Mouse (Mus musculus) hindbrain, embryonic 15.5 days (tissue): Measurements from ENCODE around the gene Atp8a2. TPM values are rescaled to one million over a fixed set of nuclear protein-coding genes. Genes with fewer than 3 reads are reported as not detected.
A peak's percentile ranks its signal among the peaks of the same experiment; 100 is the strongest.

ENCODE experiments used
- ATAC-seq: fragments of 200-750 bp; cut with Nextera tagmentation; 2 replicates; pipeline ENCODE4 v1.8.0; 2017; ENCODE audit warnings: low read depth, moderate number of reproducible peaks, moderate TSS enrichment; ENCODE audit not compliant: low FRiP score
- H3K27ac ChIP-seq: fragments of 300-500 bp; sonication (generic); replicated peaks from 2 replicates; pipeline ENCODE4 v1.5.1; 2015; ENCODE audit warnings: mild to moderate bottlenecking, inconsistent platforms
- H3K27me3 ChIP-seq: fragments of 300-500 bp; sonication (generic); 2 replicates; pipeline ENCODE4 v1.6.1; 2015; ENCODE audit warnings: control low read depth, inconsistent platforms
- H3K36me3 ChIP-seq: fragments of 300-500 bp; sonication (generic); 2 replicates; pipeline ENCODE4 v1.6.1; 2015; ENCODE audit warnings: control low read depth, inconsistent platforms
- H3K4me1 ChIP-seq: fragments of 300-500 bp; sonication (generic); replicated peaks from 2 replicates; pipeline ENCODE4 v1.6.1; 2015; ENCODE audit warnings: control low read depth, inconsistent platforms
- H3K4me2 ChIP-seq: fragments of 300-500 bp; sonication (generic); 2 replicates; pipeline ENCODE4 v1.6.1; 2015; ENCODE audit warnings: moderate library complexity, mild to moderate bottlenecking, inconsistent platforms
- H3K4me3 ChIP-seq: fragments of 300-500 bp; sonication (generic); 2 replicates; pipeline ENCODE4 v1.5.1; 2015; ENCODE audit warnings: mild to moderate bottlenecking, inconsistent platforms
- H3K9ac ChIP-seq: fragments of 300-500 bp; sonication (generic); 2 replicates; pipeline ENCODE4 v1.6.1; 2015; ENCODE audit warnings: inconsistent platforms
- H3K9me3 ChIP-seq: fragments of 300-500 bp; sonication (generic); 2 replicates; pipeline ENCODE4 v1.6.1; 2016; ENCODE audit warnings: control low read depth, inconsistent platforms
- WGBS: fragments of 180-500 bp; shearing (Covaris S2); methylation state at CpG from one replicate; pipeline ENCODE4 v1.1.7; 2015; 5-methylcytosine and 5-hydroxymethylcytosine counted together
- polyA plus RNA-seq: library from polyadenylated mRNA; unstranded; fragments of >200 nt; fragmentation: Nextera tagmentation; extraction: Ambion mirVana; gene quantifications from 2 replicates; pipeline ENCODE4 v1.2.1, GENCODE M21; 2015

The Atp8a2 gene
- polyA plus RNA-seq, 1 experiment from 2014 or later: 42.8 TPM

DNA sequence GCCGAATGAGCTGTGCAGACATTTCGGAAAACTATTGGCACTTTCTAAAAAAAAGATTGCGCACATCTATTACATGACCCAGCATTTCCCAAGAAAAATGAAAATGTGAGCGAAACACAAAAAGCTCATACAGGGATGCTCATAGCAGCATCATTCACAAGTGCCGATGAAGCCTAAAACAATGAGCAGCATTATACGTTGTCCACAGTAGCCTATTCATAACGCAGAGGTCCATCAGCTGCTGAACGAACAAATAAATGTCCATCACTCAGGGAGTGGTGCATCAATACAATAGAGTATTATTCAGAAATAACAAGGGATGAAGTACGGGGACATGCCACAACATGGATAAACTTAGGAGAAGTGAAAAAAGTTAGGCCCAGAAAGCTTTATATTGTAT lies 416.6 kb downstream of the Atp8a2 start:
- Histone ChIP-seq H3K9ac (no peak overlapping the region), H3K4me1 (no peaks in the 10 kb centered on the region), H3K4me2 (no peak overlapping the region), H3K27me3 (no peaks in the 10 kb centered on the region), H3K36me3 (no peaks in the 10 kb centered on the region; the same call in 1 of the 2 replicates), H3K4me3 (no peak overlapping the region), H3K9me3 (peaks cover 5% of the 10 kb centered on the region; the same call in 1 of the 2 replicates), H3K27ac (no peak overlapping the region)
- WGBS: 58% methylated on average over 9 of the region's 9 CpGs
- ATAC-seq: no peak

DNA sequence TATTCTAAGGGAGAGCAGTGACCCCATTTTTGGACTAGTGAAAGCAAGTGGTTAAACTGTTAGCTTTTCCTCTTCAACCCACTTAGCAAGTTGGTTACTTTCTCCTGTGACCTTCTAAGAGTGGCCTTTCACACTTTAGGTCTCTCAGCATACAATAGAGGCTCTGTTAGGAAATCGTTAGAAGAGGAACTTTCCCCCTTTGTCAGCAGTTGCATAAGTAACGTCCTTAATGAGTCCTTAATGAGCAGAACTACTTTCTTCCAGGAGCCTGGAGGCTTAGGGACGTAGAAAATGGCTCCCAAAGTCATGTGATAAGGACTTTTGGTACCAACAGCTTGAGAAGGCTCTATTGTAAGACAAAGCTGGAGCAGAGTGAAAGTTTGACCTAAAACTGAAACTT lies 434.8 kb downstream of the Atp8a2 start:
- H3K4me3 ChIP-seq: no peak overlapping the region
- H3K9ac ChIP-seq: no peak overlapping the region
- H3K4me2 ChIP-seq: no peak overlapping the region
- H3K9me3 ChIP-seq: no peaks in the 10 kb centered on the region
- no peaks in the 10 kb centered on the region for H3K27me3 ChIP-seq
- ATAC-seq: no peak
- WGBS: 49% methylated on average over 3 of the region's 3 CpGs
- H3K4me1 ChIP-seq: peaks cover 12% of the 10 kb centered on the region; the same call in 1 of the 2 replicates
- H3K27ac ChIP-seq: no peak overlapping the region
- no peaks in the 10 kb centered on the region for H3K36me3 ChIP-seq

DNA sequence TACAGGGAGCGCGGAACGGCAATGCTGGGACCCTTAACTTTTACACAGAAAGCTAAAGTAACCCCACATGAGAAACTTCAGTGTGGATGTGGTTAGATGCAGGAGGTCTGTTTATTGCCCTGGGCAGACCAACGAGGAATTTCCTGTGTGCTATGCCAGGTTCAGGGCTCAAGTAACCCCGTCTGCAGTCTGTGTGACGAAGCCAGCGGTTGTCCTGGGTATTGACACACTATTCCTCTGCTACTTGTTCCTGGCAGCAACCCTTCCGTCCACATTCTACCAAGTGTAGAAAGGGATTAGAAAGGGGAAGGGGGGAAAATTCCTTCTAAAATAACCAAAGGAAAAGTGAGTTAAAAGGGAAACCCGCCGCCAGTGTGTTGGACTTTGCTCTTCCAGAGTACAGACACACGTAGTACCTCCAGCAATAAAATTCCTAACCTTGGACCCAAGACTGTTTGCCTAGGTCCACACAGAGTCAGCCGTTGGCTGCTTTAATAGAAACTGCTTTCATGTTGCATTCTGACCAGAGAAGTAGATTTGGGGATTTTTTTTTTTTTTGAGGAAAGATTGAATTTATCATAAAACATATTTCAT lies 437.0 kb downstream of the Atp8a2 start:
- H3K9ac ChIP-seq: no peak overlapping the region
- H3K27me3 ChIP-seq: no peaks in the 10 kb centered on the region
- H3K4me3 ChIP-seq: no peak overlapping the region
- WGBS: 82% methylated on average over 12 of the region's 12 CpGs
- H3K9me3 ChIP-seq: no peaks in the 10 kb centered on the region
- H3K36me3 ChIP-seq: no peaks in the 10 kb centered on the region
- H3K4me1 ChIP-seq: peaks cover 12% of the 10 kb centered on the region; the same call in 1 of the 2 replicates
- no peak overlapping the region for H3K27ac ChIP-seq
- no peak overlapping the region for H3K4me2 ChIP-seq
- no peak; the same call in 1 of the 2 replicates for ATAC-seq

DNA sequence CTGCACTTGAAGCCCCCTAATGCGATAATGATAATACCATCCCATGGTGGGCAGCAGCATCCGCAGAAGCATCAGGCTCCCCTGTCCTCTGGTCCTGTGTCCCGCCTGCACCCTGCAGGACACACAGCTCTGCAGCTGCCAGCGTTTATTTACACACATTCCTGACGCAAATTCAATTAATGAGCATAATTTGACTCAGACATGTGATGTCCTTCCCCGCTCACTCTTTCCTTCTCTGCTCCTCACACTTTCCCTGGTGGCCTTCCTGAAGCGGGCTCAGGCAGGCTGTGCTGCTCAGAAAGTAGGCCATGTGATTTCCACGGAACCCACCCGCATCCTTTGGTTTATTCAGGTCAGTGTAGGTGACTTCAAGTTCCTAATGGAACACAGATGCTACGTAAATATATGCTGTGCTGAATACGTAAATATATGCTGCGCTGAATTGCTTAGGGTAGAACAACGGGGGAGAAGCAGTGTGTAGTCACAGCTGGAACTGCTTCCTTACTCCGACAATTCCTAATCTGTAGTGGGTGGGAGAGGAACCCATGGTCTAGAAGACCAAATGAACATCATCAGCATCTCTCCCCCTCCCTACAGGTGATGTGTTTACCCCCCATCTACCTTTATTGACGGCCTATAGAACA lies 437.7 kb downstream of the Atp8a2 start:
- no peak overlapping the region for H3K4me2 ChIP-seq
- H3K9me3 ChIP-seq: no peaks in the 10 kb centered on the region
- no peak overlapping the region for H3K27ac ChIP-seq
- peak; percentile 72 for ATAC-seq
- no peaks in the 10 kb centered on the region for H3K27me3 ChIP-seq
- H3K4me3 ChIP-seq: no peak overlapping the region
- no peak overlapping the region for H3K9ac ChIP-seq
- H3K4me1 ChIP-seq: peaks cover 12% of the 10 kb centered on the region; the same call in 1 of the 2 replicates
- H3K36me3 ChIP-seq: no peaks in the 10 kb centered on the region
- 58% methylated on average over 15 of the region's 15 CpGs for WGBS

DNA sequence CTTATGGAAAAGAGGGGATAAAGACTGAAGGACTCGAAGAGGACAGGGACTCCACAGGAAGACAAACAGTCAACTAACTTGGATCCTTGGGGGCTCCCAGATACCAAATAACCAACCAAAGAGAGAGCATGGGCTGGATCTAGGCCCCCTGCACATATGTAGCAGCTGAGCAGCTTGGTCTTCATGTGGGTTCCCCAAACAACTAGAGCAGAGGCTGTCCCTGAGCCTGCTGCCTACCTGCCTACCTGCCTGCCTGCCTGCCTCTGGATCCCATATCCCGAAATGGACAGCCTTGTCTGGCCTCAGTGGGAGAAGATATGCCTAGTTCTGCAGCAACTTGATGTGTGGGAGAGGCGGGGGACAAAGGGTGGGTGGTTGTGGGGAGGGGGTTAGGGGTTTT lies 444.6 kb downstream of the Atp8a2 start:
- no peaks in the 10 kb centered on the region for H3K27me3 ChIP-seq
- H3K36me3 ChIP-seq: no peaks in the 10 kb centered on the region
- 92% methylated on average over 3 of the region's 3 CpGs for WGBS
- H3K9ac ChIP-seq: no peak overlapping the region
- ATAC-seq: no peak
- no peak overlapping the region for H3K27ac ChIP-seq
- H3K4me2 ChIP-seq: no peak overlapping the region
- no peak overlapping the region for H3K4me3 ChIP-seq
- no peaks in the 10 kb centered on the region for H3K4me1 ChIP-seq
- no peaks in the 10 kb centered on the region for H3K9me3 ChIP-seq

DNA sequence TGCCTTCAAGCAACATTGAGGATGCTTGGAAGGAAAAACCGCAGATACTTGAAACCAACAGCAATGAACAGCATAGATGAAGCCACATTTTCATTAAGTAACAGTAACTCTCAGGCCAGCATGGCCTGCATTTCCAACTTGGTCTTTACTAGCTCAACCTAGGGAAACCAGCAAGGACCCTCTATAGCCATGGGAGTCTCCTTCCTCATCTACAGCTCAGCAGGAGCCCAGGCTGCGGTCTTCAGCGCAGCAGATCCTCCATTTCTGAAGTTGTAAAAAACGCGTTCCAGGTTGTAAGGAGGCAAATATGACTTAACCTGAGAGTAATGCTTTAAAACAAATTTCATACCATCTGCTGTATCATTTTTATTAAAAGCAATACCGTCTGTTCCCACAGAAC lies 447.0 kb downstream of the Atp8a2 start:
- Histone ChIP-seq H3K9ac (no peak overlapping the region), H3K27ac (no peak overlapping the region), H3K36me3 (no peaks in the 10 kb centered on the region), H3K4me3 (no peak overlapping the region), H3K9me3 (no peaks in the 10 kb centered on the region), H3K4me1 (no peaks in the 10 kb centered on the region), H3K27me3 (peaks cover 13% of the 10 kb centered on the region), H3K4me2 (no peak overlapping the region)
- 80% methylated on average over 6 of the region's 6 CpGs for WGBS
- ATAC-seq: no peak

DNA sequence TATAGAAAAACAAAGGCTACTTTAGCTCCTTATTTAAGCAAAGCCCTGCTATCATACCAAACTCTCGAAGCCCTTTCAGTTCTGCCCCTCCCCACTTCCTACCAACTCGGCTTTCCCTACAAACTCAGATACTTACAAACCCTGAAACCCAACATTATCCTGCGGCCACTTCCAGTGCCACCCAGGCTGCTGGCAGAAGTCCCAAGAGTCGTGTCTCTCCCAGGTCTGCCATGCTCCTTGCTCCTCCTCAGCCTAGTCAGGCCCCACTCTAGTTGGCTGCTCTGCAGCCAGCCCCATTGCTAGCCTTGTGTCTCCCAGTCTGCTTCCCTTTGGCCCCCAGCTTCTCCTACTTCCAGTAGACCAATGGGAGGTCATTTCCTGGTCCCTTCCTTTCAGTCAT lies 451.3 kb downstream of the Atp8a2 start:
- Histone ChIP-seq H3K9ac (no peak overlapping the region), H3K27ac (no peak overlapping the region), H3K4me3 (no peak overlapping the region), H3K4me2 (no peak overlapping the region), H3K27me3 (peaks cover 38% of the 10 kb centered on the region), H3K4me1 (no peaks in the 10 kb centered on the region), H3K9me3 (no peaks in the 10 kb centered on the region), H3K36me3 (no peaks in the 10 kb centered on the region)
- ATAC-seq: no peak
- WGBS: 71% methylated on average over 4 of the region's 4 CpGs

DNA sequence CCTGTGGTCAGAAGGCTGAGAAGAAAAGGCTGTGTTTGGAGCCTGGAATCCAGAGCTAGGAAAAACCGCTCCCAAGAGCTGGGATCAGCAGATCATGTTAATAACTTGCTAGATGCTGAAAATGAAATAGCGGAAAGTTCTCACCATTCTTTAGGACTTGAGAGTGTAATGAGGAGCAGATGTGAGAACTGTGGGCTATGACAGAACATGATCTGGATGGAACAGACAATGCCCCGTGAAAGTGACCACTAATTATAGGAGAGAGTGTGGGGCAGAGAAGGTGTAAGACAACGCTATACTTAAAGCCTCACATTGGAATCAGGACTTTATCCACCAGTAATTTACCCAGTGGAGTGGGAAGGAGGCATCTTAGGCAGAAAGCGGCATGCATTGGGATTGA lies 455.2 kb downstream of the Atp8a2 start:
- Histone ChIP-seq H3K4me3 (no peak overlapping the region), H3K27ac (no peak overlapping the region), H3K4me1 (peaks cover 13% of the 10 kb centered on the region), H3K27me3 (peaks cover 36% of the 10 kb centered on the region), H3K4me2 (no peak overlapping the region), H3K9me3 (no peaks in the 10 kb centered on the region), H3K36me3 (no peaks in the 10 kb centered on the region), H3K9ac (no peak overlapping the region)
- WGBS: 88% methylated on average over 5 of the region's 5 CpGs
- no peak for ATAC-seq

DNA sequence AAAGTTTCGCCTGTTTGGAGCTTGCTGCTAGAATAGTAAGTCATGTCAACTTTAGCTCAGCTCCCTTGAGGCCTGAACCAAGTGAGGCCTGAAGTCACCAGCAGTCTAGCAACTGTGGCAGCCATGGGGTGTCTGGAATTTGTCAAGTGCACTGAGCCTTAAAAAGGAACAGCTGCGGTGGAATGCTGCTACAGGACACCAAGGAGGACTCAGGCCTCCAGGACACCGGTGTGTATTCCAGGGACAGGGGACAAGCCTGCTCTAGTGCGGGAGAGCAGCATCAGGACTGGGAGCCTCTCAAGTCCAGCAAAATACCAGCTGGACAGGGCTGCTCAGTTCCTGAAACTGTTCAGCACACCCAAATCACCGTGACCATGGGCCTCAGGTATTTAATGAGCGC lies 457.5 kb downstream of the Atp8a2 start:
- H3K36me3 ChIP-seq: no peaks in the 10 kb centered on the region
- 57% methylated on average over 6 of the region's 6 CpGs for WGBS
- peaks cover 37% of the 10 kb centered on the region for H3K27me3 ChIP-seq
- H3K4me1 ChIP-seq: peaks cover 15% of the 10 kb centered on the region
- H3K4me3 ChIP-seq: no peak overlapping the region
- ATAC-seq: no peak
- H3K9me3 ChIP-seq: no peaks in the 10 kb centered on the region
- H3K27ac ChIP-seq: no peak overlapping the region
- no peak overlapping the region for H3K9ac ChIP-seq
- no peak overlapping the region for H3K4me2 ChIP-seq

DNA sequence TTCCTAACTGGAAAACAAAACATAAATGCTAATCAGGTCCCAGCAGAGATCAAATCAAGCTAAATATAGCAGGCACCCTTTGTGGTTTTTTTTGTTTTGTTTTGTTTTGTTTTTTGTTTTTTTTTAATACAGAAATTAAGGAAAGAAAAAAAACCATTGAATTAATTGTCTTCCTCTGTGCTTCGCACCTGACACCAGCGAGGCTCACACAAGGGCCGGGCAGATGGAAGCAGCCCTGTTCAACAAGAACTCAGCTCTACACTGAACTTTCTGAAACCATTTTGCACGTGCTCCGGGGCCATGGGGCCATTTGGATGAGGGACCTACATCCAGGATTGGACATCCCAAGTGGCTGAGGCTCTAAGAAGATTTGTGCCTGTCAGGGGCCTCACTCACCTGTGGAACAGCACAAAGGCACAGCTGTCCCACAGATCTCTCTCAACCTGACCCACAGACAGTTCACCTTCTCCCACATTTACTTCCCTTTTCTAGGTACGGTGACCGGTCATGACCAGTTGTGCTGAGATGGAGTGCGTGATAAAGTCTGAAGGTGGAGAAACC lies 459.2 kb downstream of the Atp8a2 start:
- Histone ChIP-seq H3K4me2 (no peak overlapping the region), H3K27me3 (peaks cover 36% of the 10 kb centered on the region), H3K4me1 (peaks cover 15% of the 10 kb centered on the region), H3K9ac (no peak overlapping the region), H3K9me3 (no peaks in the 10 kb centered on the region), H3K27ac (no peak overlapping the region), H3K4me3 (no peak overlapping the region), H3K36me3 (no peaks in the 10 kb centered on the region)
- ATAC-seq: no peak
- 53% methylated on average over 8 of the region's 8 CpGs for WGBS

DNA sequence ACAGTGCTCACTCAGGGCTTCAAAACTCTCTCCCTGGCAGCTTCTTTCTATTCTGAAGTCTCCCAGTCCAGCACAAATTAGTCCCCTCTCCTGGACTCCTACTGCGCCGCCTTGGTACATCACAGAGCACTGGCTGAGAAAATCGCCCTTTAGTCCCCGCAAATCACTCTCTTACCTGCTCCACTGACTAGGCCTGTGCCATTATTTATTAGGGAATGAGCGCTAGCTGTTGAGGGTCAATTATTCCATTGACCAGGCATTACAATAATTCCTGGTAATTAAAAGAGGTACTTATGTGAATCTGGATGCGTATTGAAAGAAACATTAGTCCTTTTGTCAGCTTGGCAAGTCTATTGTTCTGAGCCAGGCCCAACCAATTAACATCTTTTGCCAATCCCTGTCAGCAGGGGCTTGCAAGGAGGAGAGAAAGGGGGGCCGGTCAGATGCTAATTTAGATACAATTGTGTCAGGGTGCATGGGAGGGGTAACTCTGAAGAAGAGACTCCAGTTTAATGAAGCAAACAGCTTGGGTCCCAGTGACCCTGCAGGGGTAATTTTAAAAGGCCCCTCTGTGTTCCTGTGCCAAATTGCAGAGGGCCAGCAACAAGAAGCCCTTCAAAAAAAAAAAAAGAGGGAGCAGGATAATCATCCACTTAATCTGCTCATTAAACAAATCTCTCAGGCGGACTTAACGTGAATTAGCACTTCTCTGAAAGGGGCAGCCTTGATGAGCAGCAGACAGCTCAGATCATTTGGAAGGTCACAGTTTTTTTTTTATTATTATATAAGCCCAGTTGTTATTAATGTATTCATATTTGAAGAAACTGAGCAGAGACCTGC lies 459.9 kb downstream of the Atp8a2 start:
- H3K9me3 ChIP-seq: no peaks in the 10 kb centered on the region
- H3K4me2 ChIP-seq: no peak overlapping the region
- no peak overlapping the region for H3K9ac ChIP-seq
- peak; percentile 83 for ATAC-seq
- WGBS: 18% methylated on average over 9 of the region's 9 CpGs
- peaks cover 36% of the 10 kb centered on the region for H3K27me3 ChIP-seq
- no peak overlapping the region for H3K4me3 ChIP-seq
- peaks cover 15% of the 10 kb centered on the region for H3K4me1 ChIP-seq
- H3K36me3 ChIP-seq: no peaks in the 10 kb centered on the region
- 0 out of 2 replicates have a peak overlapping the region, but pooled peaks have one; percentile 10 for H3K27ac ChIP-seq

DNA sequence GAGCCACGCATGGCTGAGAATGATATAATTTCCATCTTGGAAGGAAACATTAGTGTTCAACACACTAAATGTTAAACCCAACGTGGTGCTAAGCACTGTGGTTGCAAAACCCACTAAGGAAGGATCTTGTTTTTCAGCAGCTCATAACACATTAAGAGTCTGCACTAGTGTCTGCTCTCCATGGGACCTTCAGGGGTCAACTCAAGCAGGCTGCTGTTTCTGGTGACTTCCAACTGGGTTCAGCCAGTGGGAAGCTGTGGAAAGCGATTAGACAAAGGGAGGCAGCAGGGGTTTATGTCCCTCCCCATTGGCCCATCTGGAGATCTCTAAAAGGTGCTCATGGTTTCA lies 467.0 kb downstream of the Atp8a2 start:
- H3K4me1 ChIP-seq: peaks cover 3% of the 10 kb centered on the region
- H3K27ac ChIP-seq: no peak overlapping the region
- 51% methylated on average over 3 of the region's 3 CpGs for WGBS
- no peak overlapping the region for H3K4me2 ChIP-seq
- no peaks in the 10 kb centered on the region for H3K36me3 ChIP-seq
- ATAC-seq: no peak
- H3K9ac ChIP-seq: no peak overlapping the region
- H3K27me3 ChIP-seq: peaks cover 30% of the 10 kb centered on the region; the same call in 1 of the 2 replicates
- H3K9me3 ChIP-seq: no peaks in the 10 kb centered on the region
- H3K4me3 ChIP-seq: no peak overlapping the region
